ENCODE assay signal across 18 mouse cellular contexts in the genomic region with DNA sequence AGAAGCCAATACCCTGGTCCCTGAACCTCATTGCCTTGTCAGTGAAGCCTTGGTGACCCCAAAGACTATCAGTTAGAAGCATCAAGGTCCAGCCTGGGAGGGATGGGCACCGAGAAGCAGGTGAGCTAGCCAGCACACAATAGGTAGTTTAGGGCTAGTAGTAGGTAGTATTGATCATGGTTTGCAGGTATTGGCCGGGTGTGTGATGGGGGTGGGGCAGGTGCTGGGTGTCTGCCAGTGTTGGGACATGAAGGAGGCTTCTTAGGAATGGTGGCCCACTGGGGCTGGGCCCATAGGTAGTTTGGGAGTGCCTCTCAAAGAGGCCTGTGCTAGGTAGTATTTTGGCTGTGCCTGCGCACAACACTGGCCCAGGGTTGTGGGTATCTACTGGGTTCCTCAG. TPM values are rescaled to one million over a fixed set of nuclear protein-coding genes. Genes with fewer than 3 reads are reported as not detected.
DNase-seq lines count a peak whose midpoint lies in the region; ATAC-seq lines count a peak whose summit lies in the region.
"Had no signal": no experiment of that assay in that cellular context is flagged by ENCODE, and none has a peak within 500 bp of the region (broad histone marks: within the 10 kb centered on the region; RNA-seq: fewer than 3 reads in every experiment).

No protein-coding gene starts in this region.

- DNase-seq in kidney, adult 11 months = peak; percentile 28
- no peak for DNase-seq in kidney, postnatal 14 days
- DNase-seq in kidney, adult 9 months = peak; percentile 31
- no peak for DNase-seq in testis, postnatal 10 days (ENCODE audit: low spot score)
- no peak for DNase-seq in thymus, postnatal 25 days
- DNase-seq: cerebellum, postnatal 25 days; lung, postnatal 36 days had no signal

- ATAC-seq in limb, embryonic 12.5 days (ENCODE audit: insufficient number of reproducible peaks, insufficient read depth, low FRiP score, low TSS enrichment, low read depth) = no peak
- no peak for ATAC-seq in stomach, embryonic 14.5 days (ENCODE audit: insufficient number of reproducible peaks, insufficient read depth, low FRiP score, low read depth)
- no peak for ATAC-seq in midbrain, embryonic 16.5 days
- ATAC-seq: activated CD4-positive, CD25-positive, alpha-beta regulatory T cell, adult 4 months; CD4-positive, CD25-positive, alpha-beta regulatory T cell, adult 4 months had no signal

- H3K4me2 ChIP-seq in limb, embryonic 12.5 days = peak overlapping the region; percentile 96
- peak overlapping the region; percentile 44; the same call in 1 of the 2 replicates for H3K4me2 ChIP-seq in stomach, embryonic 14.5 days (replicated peaks; ENCODE audit: low read depth, low read length)
- no peak overlapping the region for H3K4me2 ChIP-seq in midbrain, embryonic 16.5 days (ENCODE audit: low read length)
- H3K4me2 ChIP-seq: embryonic facial prominence, embryonic 13.5 days; midbrain, embryonic 11.5 days had no signal

- no peaks in the 10 kb centered on the region for H3K36me3 ChIP-seq in limb, embryonic 12.5 days
- no peaks in the 10 kb centered on the region for H3K36me3 ChIP-seq in stomach, embryonic 14.5 days (ENCODE audit: control insufficient read depth, insufficient read depth, low read length)
- H3K36me3 ChIP-seq in midbrain, embryonic 16.5 days (ENCODE audit: control insufficient read depth, insufficient read depth, low read length) = no peaks in the 10 kb centered on the region
- H3K36me3 ChIP-seq: embryonic facial prominence, embryonic 13.5 days; forebrain, embryonic 10.5 days had no signal

- peak overlapping the region; percentile 89 for H3K4me3 ChIP-seq in limb, embryonic 12.5 days (replicated peaks)
- no peak overlapping the region for H3K4me3 ChIP-seq in stomach, embryonic 14.5 days (ENCODE audit: low read depth, low read length)
- no peak overlapping the region for H3K4me3 ChIP-seq in midbrain, embryonic 16.5 days (ENCODE audit: low read depth, low read length)
- H3K4me3 ChIP-seq: embryonic facial prominence, embryonic 13.5 days; forebrain, embryonic 10.5 days; left cerebral cortex, adult 2 months had no signal

- H3K9ac ChIP-seq in limb, embryonic 12.5 days (replicated peaks) = 0 out of 2 replicates have a peak overlapping the region, but pooled peaks have one; percentile 14
- no peak overlapping the region for H3K9ac ChIP-seq in stomach, embryonic 14.5 days (replicated peaks; ENCODE audit: low read depth, low read length)
- no peak overlapping the region for H3K9ac ChIP-seq in midbrain, embryonic 16.5 days (ENCODE audit: low read depth, low read length)
- H3K9ac ChIP-seq: embryonic facial prominence, embryonic 13.5 days had no signal

- H3K4me1 ChIP-seq in limb, embryonic 12.5 days (replicated peaks) = peaks cover 65% of the 10 kb centered on the region
- H3K4me1 ChIP-seq in stomach, embryonic 14.5 days (ENCODE audit: control insufficient read depth, insufficient read depth, low read length) = 0 out of 2 replicates have a peak, but pooled peaks cover 4% of the 10 kb centered on the region
- H3K4me1 ChIP-seq in midbrain, embryonic 16.5 days (ENCODE audit: control insufficient read depth, insufficient read depth, low read length) = peaks cover 2% of the 10 kb centered on the region; the same call in 1 of the 2 replicates

- no peaks in the 10 kb centered on the region for H3K9me3 ChIP-seq in limb, embryonic 12.5 days
- no peaks in the 10 kb centered on the region for H3K9me3 ChIP-seq in stomach, embryonic 14.5 days (ENCODE audit: control insufficient read depth, low read depth, low read length)
- no peaks in the 10 kb centered on the region for H3K9me3 ChIP-seq in midbrain, embryonic 16.5 days (replicated peaks; ENCODE audit: control insufficient read depth, low read length, poor library complexity, severe bottlenecking)
- H3K9me3 ChIP-seq: embryonic facial prominence, embryonic 13.5 days; forebrain, embryonic 10.5 days had no signal

- H3K27ac ChIP-seq in limb, embryonic 12.5 days = no peak overlapping the region
- no peak overlapping the region for H3K27ac ChIP-seq in stomach, embryonic 14.5 days (ENCODE audit: low read length)
- H3K27ac ChIP-seq in midbrain, embryonic 16.5 days (ENCODE audit: low read length) = no peak overlapping the region
- H3K27ac ChIP-seq: embryonic facial prominence, embryonic 13.5 days; forebrain, embryonic 10.5 days; left cerebral cortex, adult 2 months had no signal

- WGBS in limb, embryonic 12.5 days = 33% methylated on average over 3 of the region's 3 CpGs
- 31% methylated on average over 3 of the region's 3 CpGs for WGBS in stomach, embryonic 14.5 days
- 9% methylated on average over 3 of the region's 3 CpGs for WGBS in midbrain, embryonic 16.5 days

- peaks cover 6% of the 10 kb centered on the region for H3K27me3 ChIP-seq in limb, embryonic 12.5 days
- H3K27me3 ChIP-seq in stomach, embryonic 14.5 days (ENCODE audit: control insufficient read depth, insufficient read depth, low read length) = peaks cover 54% of the 10 kb centered on the region
- peaks cover 88% of the 10 kb centered on the region for H3K27me3 ChIP-seq in midbrain, embryonic 16.5 days (ENCODE audit: control insufficient read depth, insufficient read depth, low read depth, low read length)

RNA-seq across cellular contexts. Expression of a gene that starts 1.9 kb away (rescaled TPM):
- polyA plus RNA-seq in limb, embryonic 12.5 days (2016; fragmentation: Nextera tagmentation; extraction: Ambion mirVana) = 2.1 TPM in 1 of 2 replicates, not detected in the other
- not detected in 2 replicates for polyA plus RNA-seq in stomach, embryonic 14.5 days (2014; fragmentation: Nextera tagmentation; extraction: Ambion mirVana)
- not detected in 2 replicates for polyA plus RNA-seq in midbrain, embryonic 16.5 days (2015; fragmentation: Nextera tagmentation; extraction: Ambion mirVana)
- polyA plus RNA-seq: activated CD4-positive, CD25-positive, alpha-beta regulatory T cell, adult 4 months; CD4-positive, CD25-positive, alpha-beta regulatory T cell, adult 4 months; embryonic facial prominence, embryonic 13.5 days; forebrain, embryonic 10.5 days; liver, embryonic 16.5 days; midbrain, embryonic 11.5 days; thymus, postnatal 0 days had no signal

RNA-seq across cellular contexts. Expression of a gene that starts 1.9 kb away (rescaled TPM):
- polyA plus RNA-seq in limb, embryonic 12.5 days (2016; fragmentation: Nextera tagmentation; extraction: Ambion mirVana) = 7.7 and 7.9 TPM in 2 replicates
- 15.5 and 16.0 TPM in 2 replicates for polyA plus RNA-seq in stomach, embryonic 14.5 days (2014; fragmentation: Nextera tagmentation; extraction: Ambion mirVana)
- not detected in 2 replicates for polyA plus RNA-seq in midbrain, embryonic 16.5 days (2015; fragmentation: Nextera tagmentation; extraction: Ambion mirVana)
- polyA plus RNA-seq: forebrain, embryonic 10.5 days had no signal

RNA-seq across cellular contexts. Expression of a gene that starts 6.5 kb away (rescaled TPM):
- polyA plus RNA-seq in limb, embryonic 12.5 days (2016; fragmentation: Nextera tagmentation; extraction: Ambion mirVana) = 3.1 and 4.1 TPM in 2 replicates
- 3.4 TPM in 2 replicates for polyA plus RNA-seq in stomach, embryonic 14.5 days (2014; fragmentation: Nextera tagmentation; extraction: Ambion mirVana)
- not detected in 2 replicates for polyA plus RNA-seq in midbrain, embryonic 16.5 days (2015; fragmentation: Nextera tagmentation; extraction: Ambion mirVana)
- polyA plus RNA-seq: activated CD4-positive, CD25-positive, alpha-beta regulatory T cell, adult 4 months; CD4-positive, CD25-positive, alpha-beta regulatory T cell, adult 4 months; forebrain, embryonic 10.5 days; liver, embryonic 16.5 days; midbrain, embryonic 11.5 days; thymus, postnatal 0 days had no signal

RNA-seq across cellular contexts. Expression of a gene that starts 6.6 kb away (rescaled TPM):
- polyA plus RNA-seq in limb, embryonic 12.5 days (2016; fragmentation: Nextera tagmentation; extraction: Ambion mirVana) = 11.7 and 13.8 TPM in 2 replicates
- 13.7 and 13.9 TPM in 2 replicates for polyA plus RNA-seq in stomach, embryonic 14.5 days (2014; fragmentation: Nextera tagmentation; extraction: Ambion mirVana)
- not detected in 2 replicates for polyA plus RNA-seq in midbrain, embryonic 16.5 days (2015; fragmentation: Nextera tagmentation; extraction: Ambion mirVana)
- polyA plus RNA-seq: activated CD4-positive, CD25-positive, alpha-beta regulatory T cell, adult 4 months; CD4-positive, CD25-positive, alpha-beta regulatory T cell, adult 4 months; embryonic facial prominence, embryonic 13.5 days; forebrain, embryonic 10.5 days; midbrain, embryonic 11.5 days had no signal

RNA-seq across cellular contexts. Expression of a gene that starts 10.7 kb away (rescaled TPM):
- 8.2 and 9.2 TPM in 2 replicates for polyA plus RNA-seq in limb, embryonic 12.5 days (2016; fragmentation: Nextera tagmentation; extraction: Ambion mirVana)
- polyA plus RNA-seq in stomach, embryonic 14.5 days (2014; fragmentation: Nextera tagmentation; extraction: Ambion mirVana) = 24.4 and 27.1 TPM in 2 replicates
- 0.21 TPM in 1 of 2 replicates, not detected in the other for polyA plus RNA-seq in midbrain, embryonic 16.5 days (2015; fragmentation: Nextera tagmentation; extraction: Ambion mirVana)
- polyA plus RNA-seq: activated CD4-positive, CD25-positive, alpha-beta regulatory T cell, adult 4 months; CD4-positive, CD25-positive, alpha-beta regulatory T cell, adult 4 months; forebrain, embryonic 10.5 days; midbrain, embryonic 11.5 days had no signal

Comparison
In these comparisons a context has a peak if more than half of its experiments do, and no peak if none do; other contexts are left out.
1. DNase-seq: peak in kidney, adult 11 months (single experiment) and kidney, adult 9 months (single experiment); none in kidney, postnatal 14 days (single experiment), testis, postnatal 10 days (single experiment) and thymus, postnatal 25 days (single experiment).